ENCODE assay signal across 14 mouse cellular contexts in genomic region chr13:58916348-58916747, GRCm38 (mm10).
"Had no signal": no experiment of that assay in that cellular context is flagged by ENCODE, and none has a peak within 500 bp of the region (broad histone marks: within the 10 kb centered on the region; RNA-seq: fewer than 3 reads in every experiment).

No protein-coding gene starts in this region.

- DNase-seq: gastrocnemius, adult 2 months; gastrocnemius, postnatal 10 days; gastrocnemius, postnatal 25 days; heart, adult 18-20 months; heart, postnatal 10 days; heart, postnatal 4 days; kidney, adult 11 months; kidney, adult 2 months; kidney, adult 9 months; kidney, postnatal 14 days; kidney, postnatal 36 days had no signal

- ATAC-seq: hindbrain, postnatal 0 days; intestine, embryonic 16.5 days; liver, embryonic 12.5 days had no signal
